Mouse (Mus musculus) liver, adult 2 months (tissue): ENCODE data around the gene Slc16a10.

Source experiments
- CTCF ChIP-seq: fragments of 200-500 bp; IDR thresholded peaks from 2 replicates; pipeline ENCODE4 v1.5.1; 2011; ENCODE audit warnings: low read depth, low read length, control low read depth
- POLR2A ChIP-seq: fragments of 200-500 bp; IDR thresholded peaks from 2 replicates; pipeline ENCODE4 v1.6.1; 2011; ENCODE audit warnings: low read length, control low read depth; ENCODE audit not compliant: insufficient read depth; ENCODE audit errors: extremely low read depth

- TF ChIP-seq POLR2A, result no peak
- TF ChIP-seq CTCF, result no peak
Observed at GRCm38 (mm10) chr10:40067071-40067470, 75.0 kb downstream of the Slc16a10 start.
